31 mouse cellular contexts compared by ENCODE assay signal in genomic region chr8:48285432-48285831, GRCm38 (mm10).
DNase-seq lines count a peak whose midpoint lies in the region; ATAC-seq lines count a peak whose summit lies in the region.
"Had no signal": no experiment of that assay in that cellular context is flagged by ENCODE, and none has a peak within 500 bp of the region (broad histone marks: within the 10 kb centered on the region; RNA-seq: fewer than 3 reads in every experiment).

No protein-coding gene starts in this region.

- no peak for ATAC-seq in embryonic facial prominence, embryonic 14.5 days (ENCODE audit: low read depth)
- peak; percentile 54; the same call in 1 of the 2 replicates for ATAC-seq in hindbrain, embryonic 16.5 days
- peak; percentile 27; the same call in 1 of the 2 replicates for ATAC-seq in neural tube, embryonic 13.5 days (ENCODE audit: low read depth)
- ATAC-seq: intestine, embryonic 15.5 days; lung, postnatal 0 days; midbrain, embryonic 13.5 days had no signal

- H3K27me3 ChIP-seq in embryonic facial prominence, embryonic 14.5 days (replicated peaks; ENCODE audit: control insufficient read depth, insufficient read depth, low read length) = no peaks in the 10 kb centered on the region
- H3K27me3 ChIP-seq in embryonic facial prominence, embryonic 10.5 days (replicated peaks; ENCODE audit: low read depth, poor library complexity, severe bottlenecking) = no peaks in the 10 kb centered on the region
- H3K27me3 ChIP-seq in hindbrain, embryonic 16.5 days (replicated peaks; ENCODE audit: control insufficient read depth, insufficient read depth, low read length) = no peaks in the 10 kb centered on the region
- no peaks in the 10 kb centered on the region for H3K27me3 ChIP-seq in hindbrain, embryonic 10.5 days (ENCODE audit: insufficient read depth, poor library complexity, severe bottlenecking)
- H3K27me3 ChIP-seq in neural tube, embryonic 13.5 days = no peaks in the 10 kb centered on the region
- H3K27me3 ChIP-seq: embryonic facial prominence, embryonic 15.5 days; heart, embryonic 12.5 days; hindbrain, embryonic 15.5 days; intestine, embryonic 15.5 days; limb, embryonic 15.5 days; liver, embryonic 13.5 days; megakaryocyte, embryonic 14.5 days; midbrain, embryonic 13.5 days; neural tube, embryonic 12.5 days had no signal

- H3K4me1 ChIP-seq in embryonic facial prominence, embryonic 14.5 days (ENCODE audit: control insufficient read depth, insufficient read depth, low read length) = no peaks in the 10 kb centered on the region
- H3K4me1 ChIP-seq in embryonic facial prominence, embryonic 10.5 days = peaks cover 8% of the 10 kb centered on the region
- H3K4me1 ChIP-seq in hindbrain, embryonic 16.5 days (ENCODE audit: control insufficient read depth, insufficient read depth, low read depth, low read length) = no peaks in the 10 kb centered on the region
- peaks cover 16% of the 10 kb centered on the region; the same call in 1 of the 2 replicates for H3K4me1 ChIP-seq in hindbrain, embryonic 10.5 days (replicated peaks)
- no peaks in the 10 kb centered on the region for H3K4me1 ChIP-seq in neural tube, embryonic 13.5 days (replicated peaks)
- H3K4me1 ChIP-seq: embryonic facial prominence, embryonic 15.5 days; hindbrain, embryonic 15.5 days; intestine, embryonic 15.5 days; limb, embryonic 15.5 days; liver, embryonic 13.5 days; megakaryocyte, embryonic 14.5 days; neural tube, embryonic 12.5 days had no signal

- H3K27ac ChIP-seq in embryonic facial prominence, embryonic 14.5 days (replicated peaks; ENCODE audit: low read depth, low read length) = no peak overlapping the region
- H3K27ac ChIP-seq in embryonic facial prominence, embryonic 10.5 days (replicated peaks) = no peak overlapping the region
- no peak overlapping the region for H3K27ac ChIP-seq in hindbrain, embryonic 16.5 days (ENCODE audit: low read depth, low read length)
- no peak overlapping the region for H3K27ac ChIP-seq in hindbrain, embryonic 10.5 days
- no peak overlapping the region; the same call in 1 of the 2 replicates for H3K27ac ChIP-seq in neural tube, embryonic 13.5 days (replicated peaks)
- H3K27ac ChIP-seq: embryonic facial prominence, embryonic 15.5 days; heart, adult 2 months; hindbrain, embryonic 15.5 days; intestine, embryonic 15.5 days; limb, embryonic 15.5 days; liver, embryonic 13.5 days; midbrain, embryonic 13.5 days; neural tube, embryonic 12.5 days; stomach, postnatal 0 days had no signal

- H3K9ac ChIP-seq in embryonic facial prominence, embryonic 14.5 days (ENCODE audit: low read depth, low read length) = no peak overlapping the region
- H3K9ac ChIP-seq in hindbrain, embryonic 16.5 days (ENCODE audit: low read depth, low read length) = no peak overlapping the region
- H3K9ac ChIP-seq in neural tube, embryonic 13.5 days = no peak overlapping the region
- H3K9ac ChIP-seq: embryonic facial prominence, embryonic 15.5 days; heart, embryonic 12.5 days; hindbrain, embryonic 15.5 days; intestine, embryonic 15.5 days; limb, embryonic 15.5 days; liver, embryonic 13.5 days; midbrain, embryonic 13.5 days; neural tube, embryonic 12.5 days had no signal

- DNase-seq in embryonic facial prominence, embryonic 14.5 days (ENCODE audit: low spot score) = peak; percentile 62
- DNase-seq in embryonic facial prominence, embryonic 10.5 days (ENCODE audit: low spot score) = no peak
- DNase-seq in hindbrain, embryonic 10.5 days (ENCODE audit: low spot score) = no peak
- DNase-seq in neural tube, embryonic 10.5 days (ENCODE audit: extremely low spot score, low spot score) = no peak
- no peak for DNase-seq in embryo, embryonic 11 days
- DNase-seq: adrenal gland, postnatal 14 days; cerebellum, adult 11-12 months; cerebellum, postnatal 25 days; gastrocnemius, postnatal 25 days; heart, adult 2 months; heart, postnatal 4 days; kidney, adult 2 months; kidney, postnatal 4 days; liver, embryonic 13.5 days; lung, adult 18-20 months; lung, postnatal 4 days; right cerebral cortex, postnatal 4 days; thymus, adult 18-20 months; thymus, postnatal 25 days had no signal

- no peaks in the 10 kb centered on the region for H3K9me3 ChIP-seq in embryonic facial prominence, embryonic 14.5 days (ENCODE audit: control insufficient read depth, low read length)
- H3K9me3 ChIP-seq in embryonic facial prominence, embryonic 10.5 days = no peaks in the 10 kb centered on the region
- no peaks in the 10 kb centered on the region for H3K9me3 ChIP-seq in hindbrain, embryonic 16.5 days (ENCODE audit: control insufficient read depth, low read length)
- H3K9me3 ChIP-seq in hindbrain, embryonic 10.5 days = no peaks in the 10 kb centered on the region
- no peaks in the 10 kb centered on the region for H3K9me3 ChIP-seq in neural tube, embryonic 13.5 days
- H3K9me3 ChIP-seq: embryonic facial prominence, embryonic 15.5 days; heart, embryonic 12.5 days; hindbrain, embryonic 15.5 days; intestine, embryonic 15.5 days; limb, embryonic 15.5 days; liver, embryonic 13.5 days; midbrain, embryonic 13.5 days; neural tube, embryonic 12.5 days had no signal

- WGBS in embryonic facial prominence, embryonic 14.5 days = 72% methylated on average over 10 of the region's 10 CpGs
- 95% methylated on average over 10 of the region's 10 CpGs for WGBS in embryonic facial prominence, embryonic 10.5 days
- WGBS in hindbrain, embryonic 16.5 days = 72% methylated on average over 10 of the region's 10 CpGs
- WGBS in hindbrain, embryonic 10.5 days = 93% methylated on average over 10 of the region's 10 CpGs
- WGBS in neural tube, embryonic 13.5 days = 84% methylated on average over 10 of the region's 10 CpGs

- no peak overlapping the region for H3K4me2 ChIP-seq in embryonic facial prominence, embryonic 14.5 days (ENCODE audit: low read depth, low read length)
- H3K4me2 ChIP-seq in hindbrain, embryonic 16.5 days (ENCODE audit: low read length) = no peak overlapping the region
- H3K4me2 ChIP-seq in neural tube, embryonic 13.5 days = no peak overlapping the region
- H3K4me2 ChIP-seq: embryonic facial prominence, embryonic 15.5 days; heart, embryonic 12.5 days; hindbrain, embryonic 15.5 days; intestine, embryonic 15.5 days; limb, embryonic 15.5 days; liver, embryonic 13.5 days; midbrain, embryonic 13.5 days; neural tube, embryonic 12.5 days had no signal

- peaks cover 58% of the 10 kb centered on the region for H3K36me3 ChIP-seq in embryonic facial prominence, embryonic 14.5 days (ENCODE audit: control insufficient read depth, insufficient read depth, low read length)
- H3K36me3 ChIP-seq in embryonic facial prominence, embryonic 10.5 days (replicated peaks) = peaks cover 88% of the 10 kb centered on the region
- no peaks in the 10 kb centered on the region for H3K36me3 ChIP-seq in hindbrain, embryonic 16.5 days (ENCODE audit: control insufficient read depth, insufficient read depth, low read length)
- H3K36me3 ChIP-seq in hindbrain, embryonic 10.5 days = peaks cover 75% of the 10 kb centered on the region
- peaks cover 26% of the 10 kb centered on the region for H3K36me3 ChIP-seq in neural tube, embryonic 13.5 days
- H3K36me3 ChIP-seq: heart, embryonic 12.5 days; hindbrain, embryonic 15.5 days; intestine, embryonic 15.5 days; liver, embryonic 13.5 days had no signal

- H3K4me3 ChIP-seq in embryonic facial prominence, embryonic 14.5 days (ENCODE audit: low read depth, low read length) = no peak overlapping the region
- H3K4me3 ChIP-seq in embryonic facial prominence, embryonic 10.5 days = no peak overlapping the region
- no peak overlapping the region for H3K4me3 ChIP-seq in hindbrain, embryonic 16.5 days (ENCODE audit: low read length)
- H3K4me3 ChIP-seq in hindbrain, embryonic 10.5 days = no peak overlapping the region
- no peak overlapping the region for H3K4me3 ChIP-seq in neural tube, embryonic 13.5 days
- H3K4me3 ChIP-seq: embryonic facial prominence, embryonic 15.5 days; heart, adult 2 months; heart, embryonic 12.5 days; hindbrain, embryonic 15.5 days; intestine, embryonic 15.5 days; limb, embryonic 15.5 days; liver, embryonic 13.5 days; megakaryocyte, embryonic 14.5 days; midbrain, embryonic 13.5 days; neural tube, embryonic 12.5 days had no signal
